ENCODE assay signal across 24 mouse cellular contexts in genomic region chr4:116854286-116854685, GRCm38 (mm10). TPM values are rescaled to one million over a fixed set of nuclear protein-coding genes. Genes with fewer than 3 reads are reported as not detected.
DNase-seq lines count a peak whose midpoint lies in the region; ATAC-seq and TF ChIP-seq lines count a peak whose summit lies in the region.
"Had no signal": no experiment of that assay in that cellular context is flagged by ENCODE, and none has a peak within 500 bp of the region (broad histone marks: within the 10 kb centered on the region; RNA-seq: fewer than 3 reads in every experiment).

No protein-coding gene starts in this region.

- TF ChIP-seq CTCF in brain, embryonic 14.5 days (IDR thresholded peaks at IDR 0.05; ENCODE audit: borderline replicate concordance, extremely low read depth, insufficient read depth, insufficient read length): no peak

- H3K27me3 ChIP-seq in embryonic facial prominence, embryonic 11.5 days (ENCODE audit: control insufficient read depth, insufficient read depth, low read length): no peaks in the 10 kb centered on the region
- H3K27me3 ChIP-seq in embryonic facial prominence, embryonic 10.5 days (replicated peaks; ENCODE audit: low read depth, poor library complexity, severe bottlenecking): 0 out of 2 replicates have a peak, but pooled peaks cover 4% of the 10 kb centered on the region
- H3K27me3 ChIP-seq in hindbrain, embryonic 11.5 days (ENCODE audit: control insufficient read depth, insufficient read depth, low read length): no peaks in the 10 kb centered on the region
- no peaks in the 10 kb centered on the region for H3K27me3 ChIP-seq in hindbrain, embryonic 16.5 days (replicated peaks; ENCODE audit: control insufficient read depth, insufficient read depth, low read length)
- H3K27me3 ChIP-seq: hindbrain, embryonic 15.5 days had no signal

- 14% methylated on average over 2 of the region's 2 CpGs for WGBS in embryonic facial prominence, embryonic 11.5 days
- 20% methylated on average over 2 of the region's 2 CpGs for WGBS in embryonic facial prominence, embryonic 10.5 days
- WGBS in hindbrain, embryonic 11.5 days: 10% methylated on average over 2 of the region's 2 CpGs
- 25% methylated on average over 2 of the region's 2 CpGs for WGBS in hindbrain, embryonic 16.5 days

- no peak overlapping the region for H3K4me2 ChIP-seq in embryonic facial prominence, embryonic 11.5 days (ENCODE audit: low read depth, low read length)
- no peak overlapping the region for H3K4me2 ChIP-seq in hindbrain, embryonic 11.5 days (replicated peaks; ENCODE audit: low read depth, low read length)
- H3K4me2 ChIP-seq in hindbrain, embryonic 16.5 days (ENCODE audit: low read length): no peak overlapping the region
- H3K4me2 ChIP-seq: hindbrain, embryonic 15.5 days; liver, embryonic 12.5 days had no signal

- H3K9me3 ChIP-seq in embryonic facial prominence, embryonic 11.5 days (replicated peaks; ENCODE audit: control insufficient read depth, low read length): no peaks in the 10 kb centered on the region
- 0 out of 2 replicates have a peak, but pooled peaks cover 3% of the 10 kb centered on the region for H3K9me3 ChIP-seq in embryonic facial prominence, embryonic 10.5 days
- no peaks in the 10 kb centered on the region for H3K9me3 ChIP-seq in hindbrain, embryonic 11.5 days (ENCODE audit: control insufficient read depth, low read length)
- H3K9me3 ChIP-seq in hindbrain, embryonic 16.5 days (ENCODE audit: control insufficient read depth, low read length): no peaks in the 10 kb centered on the region
- H3K9me3 ChIP-seq: G1E; heart, embryonic 10.5 days; hindbrain, embryonic 15.5 days; liver, embryonic 12.5 days had no signal

- H3K27ac ChIP-seq in embryonic facial prominence, embryonic 11.5 days (replicated peaks; ENCODE audit: low read depth, low read length): no peak overlapping the region
- no peak overlapping the region for H3K27ac ChIP-seq in embryonic facial prominence, embryonic 10.5 days (replicated peaks)
- no peak overlapping the region for H3K27ac ChIP-seq in hindbrain, embryonic 11.5 days (ENCODE audit: low read depth, low read length)
- H3K27ac ChIP-seq in hindbrain, embryonic 16.5 days (ENCODE audit: low read depth, low read length): no peak overlapping the region
- H3K27ac ChIP-seq: heart, embryonic 10.5 days; hindbrain, embryonic 15.5 days; kidney, postnatal 0 days; liver, embryonic 12.5 days had no signal

- peak; percentile 31 for DNase-seq in embryonic facial prominence, embryonic 11.5 days (ENCODE audit: low spot score)
- DNase-seq in embryonic facial prominence, embryonic 10.5 days (ENCODE audit: low spot score): no peak
- DNase-seq in hindbrain, embryonic 11.5 days (ENCODE audit: low spot score): peak; percentile 44
- DNase-seq in brain, embryonic 14.5 days (ENCODE audit: low read depth): peak; percentile 45
- DNase-seq in mesoderm, embryonic 11.5 days (ENCODE audit: low read depth, low spot score): peak; percentile 24
- no peak for DNase-seq in thymus, postnatal 14 days
- DNase-seq in urinary bladder, adult 18-20 months (ENCODE audit: low spot score in 2 of 2): no peak
- DNase-seq: adrenal gland, adult 8-10 months; cerebellum, adult 8-10 months; cerebellum, postnatal 25 days; gastrocnemius, postnatal 25 days; heart, postnatal 36 days; kidney, adult 8-10 months; layer of hippocampus, postnatal 36 days; left cerebral cortex, postnatal 4 days; liver, postnatal 0 days; lung, postnatal 36 days; right cerebral cortex, postnatal 14 days had no signal

- H3K4me3 ChIP-seq in embryonic facial prominence, embryonic 11.5 days (ENCODE audit: low read depth, low read length): no peak overlapping the region
- H3K4me3 ChIP-seq in embryonic facial prominence, embryonic 10.5 days: no peak overlapping the region
- H3K4me3 ChIP-seq in hindbrain, embryonic 11.5 days (ENCODE audit: low read depth, low read length): no peak overlapping the region
- no peak overlapping the region for H3K4me3 ChIP-seq in hindbrain, embryonic 16.5 days (ENCODE audit: low read length)
- H3K4me3 ChIP-seq: heart, embryonic 10.5 days; hindbrain, embryonic 15.5 days; liver, embryonic 12.5 days had no signal

- no peaks in the 10 kb centered on the region for H3K36me3 ChIP-seq in embryonic facial prominence, embryonic 11.5 days (replicated peaks; ENCODE audit: control insufficient read depth, insufficient read depth, low read depth, low read length)
- H3K36me3 ChIP-seq in embryonic facial prominence, embryonic 10.5 days (replicated peaks): no peaks in the 10 kb centered on the region
- H3K36me3 ChIP-seq in hindbrain, embryonic 11.5 days (ENCODE audit: control insufficient read depth, insufficient read depth, low read length): no peaks in the 10 kb centered on the region
- H3K36me3 ChIP-seq in hindbrain, embryonic 16.5 days (ENCODE audit: control insufficient read depth, insufficient read depth, low read length): no peaks in the 10 kb centered on the region
- H3K36me3 ChIP-seq: G1E; heart, embryonic 10.5 days; hindbrain, embryonic 15.5 days; liver, embryonic 12.5 days had no signal

- no peaks in the 10 kb centered on the region for H3K4me1 ChIP-seq in embryonic facial prominence, embryonic 11.5 days (ENCODE audit: control insufficient read depth, insufficient read depth, low read length)
- H3K4me1 ChIP-seq in embryonic facial prominence, embryonic 10.5 days: peaks cover 13% of the 10 kb centered on the region
- no peaks in the 10 kb centered on the region for H3K4me1 ChIP-seq in hindbrain, embryonic 11.5 days (replicated peaks; ENCODE audit: control insufficient read depth, insufficient read depth, low read length)
- no peaks in the 10 kb centered on the region for H3K4me1 ChIP-seq in hindbrain, embryonic 16.5 days (ENCODE audit: control insufficient read depth, insufficient read depth, low read depth, low read length)
- H3K4me1 ChIP-seq: hindbrain, embryonic 15.5 days; liver, embryonic 12.5 days had no signal

- no peak overlapping the region for H3K9ac ChIP-seq in embryonic facial prominence, embryonic 11.5 days (replicated peaks; ENCODE audit: low read length)
- H3K9ac ChIP-seq in hindbrain, embryonic 11.5 days (ENCODE audit: low read depth, low read length): no peak overlapping the region
- no peak overlapping the region for H3K9ac ChIP-seq in hindbrain, embryonic 16.5 days (ENCODE audit: low read depth, low read length)
- H3K9ac ChIP-seq: hindbrain, embryonic 15.5 days; liver, embryonic 12.5 days; liver, postnatal 0 days had no signal

- 0 out of 2 replicates have a peak, but pooled peaks have one; percentile 44 for ATAC-seq in embryonic facial prominence, embryonic 11.5 days (replicated peaks; ENCODE audit: insufficient number of reproducible peaks, low FRiP score, low TSS enrichment, low read depth)
- peak; percentile 43; the same call in 1 of the 2 replicates for ATAC-seq in hindbrain, embryonic 11.5 days (ENCODE audit: low FRiP score)
- no peak for ATAC-seq in hindbrain, embryonic 16.5 days
- ATAC-seq: liver, embryonic 12.5 days; liver, postnatal 0 days had no signal

- TF ChIP-seq POLR2A in brain, embryonic 14.5 days (IDR thresholded peaks at IDR 0.05; ENCODE audit: borderline replicate concordance, extremely low read depth, insufficient read depth, insufficient read length, poor library complexity, severe bottlenecking): no peak

RNA-seq across cellular contexts. Expression of gene Zswim5, which starts 22.9 kb away (rescaled TPM):
- polyA plus RNA-seq in embryonic facial prominence, embryonic 11.5 days (2014; fragmentation: Nextera tagmentation; extraction: Ambion mirVana): 3.0 and 3.3 TPM in 2 replicates
- 2.7 and 3.0 TPM in 2 replicates for polyA plus RNA-seq in embryonic facial prominence, embryonic 10.5 days (2016; fragmentation: Nextera tagmentation; extraction: Ambion mirVana)
- polyA plus RNA-seq in hindbrain, embryonic 11.5 days (2014; fragmentation: Nextera tagmentation; extraction: Ambion mirVana): 9.8 and 10.4 TPM in 2 replicates
- 4.1 and 4.8 TPM in 2 replicates for polyA plus RNA-seq in hindbrain, embryonic 16.5 days (2015; fragmentation: Nextera tagmentation; extraction: Ambion mirVana)
- polyA plus RNA-seq in brain, embryonic 14.5 days (2012; rRNA removed): 30.1 and 36.0 TPM in 2 replicates
- polyA plus RNA-seq: G1E had no signal

RNA-seq across cellular contexts. Expression of gene Hpdl, which starts 32.8 kb away (rescaled TPM):
- polyA plus RNA-seq in embryonic facial prominence, embryonic 11.5 days (2014; fragmentation: Nextera tagmentation; extraction: Ambion mirVana): 1.2 and 1.7 TPM in 2 replicates
- 2.3 TPM in 2 replicates for polyA plus RNA-seq in embryonic facial prominence, embryonic 10.5 days (2016; fragmentation: Nextera tagmentation; extraction: Ambion mirVana)
- 0.63 and 1.0 TPM in 2 replicates for polyA plus RNA-seq in hindbrain, embryonic 11.5 days (2014; fragmentation: Nextera tagmentation; extraction: Ambion mirVana)
- polyA plus RNA-seq in hindbrain, embryonic 16.5 days (2015; fragmentation: Nextera tagmentation; extraction: Ambion mirVana): 2.1 and 2.3 TPM in 2 replicates
- polyA plus RNA-seq in brain, embryonic 14.5 days (2012; rRNA removed): 0.34 and 0.64 TPM in 2 replicates
- polyA plus RNA-seq: G1E had no signal

RNA-seq across cellular contexts. Expression of gene Mutyh, which starts 46.8 kb away (rescaled TPM):
- polyA plus RNA-seq in embryonic facial prominence, embryonic 11.5 days (2014; fragmentation: Nextera tagmentation; extraction: Ambion mirVana): 13.9 and 17.7 TPM in 2 replicates
- polyA plus RNA-seq in embryonic facial prominence, embryonic 10.5 days (2016; fragmentation: Nextera tagmentation; extraction: Ambion mirVana): 27.4 and 32.6 TPM in 2 replicates
- 14.4 and 16.6 TPM in 2 replicates for polyA plus RNA-seq in hindbrain, embryonic 11.5 days (2014; fragmentation: Nextera tagmentation; extraction: Ambion mirVana)
- 6.8 and 9.1 TPM in 2 replicates for polyA plus RNA-seq in hindbrain, embryonic 16.5 days (2015; fragmentation: Nextera tagmentation; extraction: Ambion mirVana)
- polyA plus RNA-seq in brain, embryonic 14.5 days (2012; rRNA removed): 10.7 and 21.2 TPM in 2 replicates

RNA-seq across cellular contexts. Expression of gene Toe1, which starts 46.8 kb away (rescaled TPM):
- 36.1 and 39.0 TPM in 2 replicates for polyA plus RNA-seq in embryonic facial prominence, embryonic 11.5 days (2014; fragmentation: Nextera tagmentation; extraction: Ambion mirVana)
- polyA plus RNA-seq in embryonic facial prominence, embryonic 10.5 days (2016; fragmentation: Nextera tagmentation; extraction: Ambion mirVana): 39.7 and 41.7 TPM in 2 replicates
- polyA plus RNA-seq in hindbrain, embryonic 11.5 days (2014; fragmentation: Nextera tagmentation; extraction: Ambion mirVana): 33.4 and 34.0 TPM in 2 replicates
- polyA plus RNA-seq in hindbrain, embryonic 16.5 days (2015; fragmentation: Nextera tagmentation; extraction: Ambion mirVana): 29.6 and 30.1 TPM in 2 replicates
- polyA plus RNA-seq in brain, embryonic 14.5 days (2012; rRNA removed): 34.3 and 41.7 TPM in 2 replicates

Comparison
In these comparisons a context has a peak if more than half of its experiments do, and no peak if none do; other contexts are left out.
1. DNase-seq: peak in embryonic facial prominence, embryonic 11.5 days (single experiment), hindbrain, embryonic 11.5 days (single experiment), brain, embryonic 14.5 days (single experiment) and mesoderm, embryonic 11.5 days (single experiment); none in embryonic facial prominence, embryonic 10.5 days (single experiment), thymus, postnatal 14 days (single experiment) and urinary bladder, adult 18-20 months (0 of 2).